Mouse (Mus musculus) heart, adult 2 months (tissue): ENCODE results near the gene Mmrn2.

Source experiments
- CTCF ChIP-seq: fragments of 200-600 bp; IDR thresholded peaks from 2 replicates; pipeline ENCODE4 v1.8.1; 2022; ENCODE audit warnings: antibody characterized with exemption, mild to moderate bottlenecking, moderate library complexity
- EP300 ChIP-seq: fragments of 200-500 bp; IDR thresholded peaks from 2 replicates; pipeline ENCODE4 v1.6.1; 2011; ENCODE audit warnings: low read depth, low read length, control low read depth; ENCODE audit not compliant: insufficient read depth
- POLR2A ChIP-seq: fragments of 200-500 bp; IDR thresholded peaks from 2 replicates; pipeline ENCODE4 v1.6.1; 2011; ENCODE audit warnings: mild to moderate bottlenecking, low read depth, low read length, control low read depth; ENCODE audit not compliant: insufficient read depth

GRCm38 (mm10) chr14:34451872-34452271 is 76.6 kb downstream of the Mmrn2 start:
- TF ChIP-seq POLR2A = no peak
- no peak for TF ChIP-seq CTCF
- no peak for TF ChIP-seq EP300
